Mouse (Mus musculus) bone marrow, adult 2 months (tissue): ENCODE data around the gene Usp54.

Experiments
- CTCF ChIP-seq: fragments of 200-500 bp; IDR thresholded peaks from 2 replicates; pipeline ENCODE4 v1.5.1; 2011; ENCODE audit warnings: low read length, control low read depth; ENCODE audit not compliant: control insufficient read depth, insufficient read depth
- POLR2A ChIP-seq: fragments of 200-500 bp; IDR thresholded peaks from 2 replicates; pipeline ENCODE4 v1.6.1; 2011; ENCODE audit warnings: low read depth, mild to moderate bottlenecking, control low read depth, low read length, borderline replicate concordance; ENCODE audit not compliant: control insufficient read depth

DNA sequence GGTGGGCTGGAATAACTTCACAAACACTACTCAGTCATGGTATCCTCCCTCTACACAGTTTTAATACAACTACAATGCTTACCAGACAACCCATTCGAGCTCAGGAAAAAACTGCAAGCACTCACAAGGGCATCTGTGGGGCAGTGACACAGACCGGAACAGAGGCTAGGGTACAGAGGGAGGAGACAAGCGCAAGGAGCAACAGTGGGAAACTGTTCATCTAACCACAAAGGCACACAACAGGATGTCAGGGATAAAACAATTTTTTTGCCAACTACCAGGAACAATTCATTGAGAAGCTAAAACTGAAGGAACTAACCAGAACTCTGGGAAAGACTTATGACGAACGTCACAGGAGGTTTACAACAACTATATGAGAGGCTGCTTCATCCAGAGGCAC lies 22.7 kb downstream of the Usp54 start:
- TF ChIP-seq CTCF: no peak
- TF ChIP-seq POLR2A: no peak
